Mouse (Mus musculus) embryonic facial prominence, embryonic 11.5 days (tissue): Measurements from ENCODE around the gene Ccdc60. TPM values are rescaled to one million over a fixed set of nuclear protein-coding genes. Genes with fewer than 3 reads are reported as not detected.
"Not testable (repeated sequence)": the region's sequence is repeated elsewhere in the genome, so short reads cannot be mapped to it uniquely, and the experiment has no call there.

Source experiments
- ATAC-seq: fragments of 200-750 bp; cut with Nextera tagmentation; replicated peaks from 2 replicates; pipeline ENCODE4 v1.8.0; 2017; ENCODE audit warnings: low read depth; ENCODE audit not compliant: insufficient number of reproducible peaks, low FRiP score, low TSS enrichment
- DNase-seq: peaks from one replicate; pipeline ENCODE4 v3.0.0-alpha.2; 2015; ENCODE audit warnings: low spot score
- H3K27ac ChIP-seq: fragments of 300-500 bp; sonication (generic); replicated peaks from 2 replicates; pipeline ENCODE4 v1.5.1; 2014; ENCODE audit warnings: mild to moderate bottlenecking, low read depth, low read length, control low read depth
- H3K27me3 ChIP-seq: fragments of 300-500 bp; sonication (generic); 2 replicates; pipeline ENCODE4 v1.6.1; 2014; ENCODE audit warnings: mild to moderate bottlenecking, low read length, moderate library complexity, mixed read lengths; ENCODE audit not compliant: control insufficient read depth, insufficient read depth
- H3K36me3 ChIP-seq: fragments of 300-500 bp; sonication (generic); replicated peaks from 2 replicates; pipeline ENCODE4 v1.6.1; 2014; ENCODE audit warnings: low read depth, mild to moderate bottlenecking, low read length, moderate library complexity, mixed read lengths; ENCODE audit not compliant: control insufficient read depth, insufficient read depth
- H3K4me1 ChIP-seq: fragments of 300-500 bp; sonication (generic); 2 replicates; pipeline ENCODE4 v1.6.1; 2014; ENCODE audit warnings: low read length, mixed read lengths; ENCODE audit not compliant: control insufficient read depth, insufficient read depth
- H3K4me2 ChIP-seq: fragments of 300-500 bp; sonication (generic); 2 replicates; pipeline ENCODE4 v1.6.1; 2014; ENCODE audit warnings: low read depth, mild to moderate bottlenecking, control low read depth, low read length, moderate library complexity
- H3K4me3 ChIP-seq: fragments of 300-500 bp; sonication (generic); 2 replicates; pipeline ENCODE4 v1.5.1; 2014; ENCODE audit warnings: low read depth, low read length, control low read depth
- H3K9ac ChIP-seq: fragments of 300-500 bp; sonication (generic); replicated peaks from 2 replicates; pipeline ENCODE4 v1.6.1; 2014; ENCODE audit warnings: mild to moderate bottlenecking, control low read depth, low read length
- H3K9me3 ChIP-seq: fragments of 300-500 bp; sonication (generic); replicated peaks from 2 replicates; pipeline ENCODE4 v1.6.1; 2016; ENCODE audit warnings: mild to moderate bottlenecking, low read length, inconsistent platforms, mixed read lengths; ENCODE audit not compliant: control insufficient read depth
- WGBS: fragments of 180-500 bp; shearing (Covaris S2); extraction: QIAGEN DNeasy Blood & Tissue Kit; methylation state at CpG from one replicate; pipeline ENCODE4 v1.1.7; 2014; 5-methylcytosine and 5-hydroxymethylcytosine counted together
- polyA plus RNA-seq: library from polyadenylated mRNA; unstranded; fragments of >200 nt; fragmentation: Nextera tagmentation; extraction: Ambion mirVana; gene quantifications from 2 replicates; pipeline ENCODE4 v1.2.1, GENCODE M21; 2014

Ccdc60 gene
- polyA plus RNA-seq, 1 experiment from 2014 or later = 1.8 TPM

DNA sequence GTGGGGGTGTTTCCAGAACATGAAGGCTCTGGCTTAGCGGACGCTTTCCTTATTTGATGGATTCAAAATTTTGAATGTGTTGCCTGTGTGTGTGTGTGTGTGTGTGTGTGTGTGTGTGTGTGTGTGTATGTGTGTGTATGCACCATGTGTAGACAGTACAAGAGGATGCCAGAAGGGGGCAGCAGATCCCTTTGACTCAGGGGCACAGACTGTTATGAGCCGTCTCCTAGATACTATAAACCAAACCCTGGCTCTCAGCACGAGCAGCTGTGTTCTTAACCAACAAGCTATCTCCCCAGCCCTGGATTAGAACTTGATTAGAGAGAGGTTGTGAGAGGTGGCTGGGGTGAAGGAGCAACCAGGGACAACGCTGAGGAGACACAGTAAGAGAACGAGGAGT is 117.1 kb downstream of the Ccdc60 start:
- H3K4me3 ChIP-seq = no peak overlapping the region
- DNase-seq (no peak), ATAC-seq (no peak)
- no peak overlapping the region for H3K9ac ChIP-seq
- H3K4me1 ChIP-seq = no peaks in the 10 kb centered on the region
- WGBS = 92% methylated on average over 6 of the region's 6 CpGs
- H3K4me2 ChIP-seq = no peak overlapping the region
- no peak overlapping the region for H3K27ac ChIP-seq
- H3K36me3 ChIP-seq = no peaks in the 10 kb centered on the region
- H3K9me3 ChIP-seq = no peaks in the 10 kb centered on the region
- H3K27me3 ChIP-seq = no peaks in the 10 kb centered on the region

DNA sequence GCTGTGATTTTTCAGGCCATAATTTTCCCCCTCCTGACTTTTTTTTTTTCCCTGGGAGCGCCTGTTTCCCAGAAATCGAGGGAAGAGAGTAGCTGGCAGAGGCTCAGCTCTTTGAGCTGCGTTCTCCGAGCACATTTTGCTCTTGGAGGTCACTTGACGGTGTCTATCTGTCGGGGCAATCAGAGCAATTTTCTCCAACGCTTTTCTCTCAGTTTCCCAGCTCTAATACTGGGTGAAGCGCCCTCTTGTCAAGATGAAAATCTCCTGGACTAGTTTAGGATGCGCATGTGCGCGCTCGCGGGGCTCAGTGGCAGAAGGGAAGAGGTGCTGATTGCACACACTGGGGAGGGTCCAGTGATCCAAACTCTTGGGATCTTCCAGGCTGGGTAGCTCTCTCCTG is 121.8 kb downstream of the Ccdc60 start:
- no peak overlapping the region for H3K4me3 ChIP-seq
- H3K36me3 ChIP-seq = no peaks in the 10 kb centered on the region
- H3K27me3 ChIP-seq = no peaks in the 10 kb centered on the region
- H3K9ac ChIP-seq = no peak overlapping the region
- no peak for ATAC-seq
- no peaks in the 10 kb centered on the region for H3K9me3 ChIP-seq
- H3K4me2 ChIP-seq = no peak overlapping the region
- no peak overlapping the region for H3K27ac ChIP-seq
- DNase-seq = no peak
- H3K4me1 ChIP-seq = no peaks in the 10 kb centered on the region
- WGBS = 73% methylated on average over 13 of the region's 13 CpGs

DNA sequence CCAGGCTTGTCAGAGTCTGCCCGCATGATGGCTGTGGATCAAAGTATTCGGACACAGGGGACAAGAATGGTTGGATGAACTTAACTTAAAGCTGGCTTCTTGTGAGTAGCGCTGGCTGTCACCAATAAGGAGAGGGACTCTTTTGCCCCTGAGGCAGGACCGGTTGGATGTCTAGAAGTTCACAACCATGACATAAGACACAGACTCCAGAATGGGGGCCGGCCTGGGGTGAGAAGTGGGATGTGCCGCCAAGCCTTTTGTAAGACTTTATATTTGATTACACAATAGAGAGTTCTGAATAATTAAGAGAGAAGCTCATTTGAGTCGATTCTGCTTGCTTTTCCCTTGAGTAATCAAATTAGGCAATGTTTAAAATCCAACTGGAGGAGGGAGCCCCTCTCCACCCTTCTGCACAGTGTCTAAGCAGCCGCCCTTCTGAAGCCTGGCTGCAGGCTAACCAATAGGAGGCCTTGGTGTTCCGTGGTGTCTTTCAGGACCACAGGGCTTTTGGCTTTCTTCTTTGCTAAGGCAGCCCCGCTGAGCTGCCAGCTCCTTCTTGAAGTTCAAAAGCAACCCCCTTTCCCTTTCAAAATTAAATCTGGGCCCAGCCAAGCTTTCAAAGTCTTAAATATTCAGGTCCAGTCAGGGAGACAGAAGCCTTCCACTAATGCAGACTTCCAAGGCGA is 123.4 kb downstream of the Ccdc60 start:
- no peaks in the 10 kb centered on the region for H3K27me3 ChIP-seq
- ATAC-seq = no peak
- DNase-seq = no peak
- no peak overlapping the region for H3K4me3 ChIP-seq
- no peak overlapping the region for H3K4me2 ChIP-seq
- 65% methylated on average over 11 of the region's 11 CpGs for WGBS
- no peak overlapping the region for H3K9ac ChIP-seq
- H3K9me3 ChIP-seq = no peaks in the 10 kb centered on the region
- no peaks in the 10 kb centered on the region for H3K36me3 ChIP-seq
- no peaks in the 10 kb centered on the region for H3K4me1 ChIP-seq
- no peak overlapping the region for H3K27ac ChIP-seq

DNA sequence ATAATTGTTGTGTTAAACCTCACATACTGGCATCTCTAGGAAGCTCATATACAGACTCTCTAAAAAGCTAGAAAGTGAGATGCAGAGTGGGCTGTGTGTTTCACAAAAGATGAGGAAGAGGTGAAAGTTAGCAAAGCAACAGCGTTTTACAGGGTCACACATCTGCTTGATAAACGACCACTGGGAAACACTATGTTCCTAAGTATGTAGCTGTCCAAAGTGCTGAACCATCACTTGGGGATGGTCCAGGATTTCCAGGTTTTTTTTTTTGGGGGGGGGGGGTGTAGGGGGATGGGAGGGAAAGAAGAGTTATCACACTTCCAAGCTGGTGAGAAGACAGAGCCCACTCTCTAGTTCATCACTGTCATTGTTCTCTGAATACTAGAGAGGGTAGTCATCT is 134.0 kb downstream of the Ccdc60 start:
- H3K27ac ChIP-seq = no peak overlapping the region
- H3K4me1 ChIP-seq = no peaks in the 10 kb centered on the region
- no peak overlapping the region for H3K4me3 ChIP-seq
- no peak for ATAC-seq
- H3K36me3 ChIP-seq = no peaks in the 10 kb centered on the region
- H3K9me3 ChIP-seq = no peaks in the 10 kb centered on the region
- no peak overlapping the region for H3K9ac ChIP-seq
- WGBS = 22% methylated on average over 2 of the region's 2 CpGs
- no peaks in the 10 kb centered on the region for H3K27me3 ChIP-seq
- H3K4me2 ChIP-seq = no peak overlapping the region
- DNase-seq = peak; percentile 55

DNA sequence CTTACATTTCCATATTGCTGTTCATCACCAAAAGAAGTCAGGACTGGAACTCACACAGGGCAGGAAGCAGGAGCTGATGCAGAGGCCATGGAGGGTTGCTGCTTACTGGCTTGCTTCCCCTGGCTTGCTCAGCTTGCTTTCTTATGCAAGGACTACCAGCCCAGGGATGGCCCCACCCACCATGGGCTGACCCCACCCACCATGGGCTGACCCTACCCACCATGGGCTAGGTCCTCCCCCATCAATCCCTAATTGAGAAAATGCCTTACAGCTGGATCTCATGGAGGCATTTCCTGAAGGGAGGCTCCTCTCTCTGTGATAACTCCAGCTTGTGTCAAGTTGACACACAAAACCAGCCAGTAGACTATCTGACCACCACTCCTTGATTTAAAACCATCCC is 142.3 kb downstream of the Ccdc60 start:
- not testable (repeated sequence) for H3K36me3 ChIP-seq, H3K27me3 ChIP-seq, H3K4me1 ChIP-seq, H3K4me3 ChIP-seq, ATAC-seq, H3K9me3 ChIP-seq, H3K4me2 ChIP-seq, H3K27ac ChIP-seq, H3K9ac ChIP-seq
- DNase-seq = peak; percentile 9

DNA sequence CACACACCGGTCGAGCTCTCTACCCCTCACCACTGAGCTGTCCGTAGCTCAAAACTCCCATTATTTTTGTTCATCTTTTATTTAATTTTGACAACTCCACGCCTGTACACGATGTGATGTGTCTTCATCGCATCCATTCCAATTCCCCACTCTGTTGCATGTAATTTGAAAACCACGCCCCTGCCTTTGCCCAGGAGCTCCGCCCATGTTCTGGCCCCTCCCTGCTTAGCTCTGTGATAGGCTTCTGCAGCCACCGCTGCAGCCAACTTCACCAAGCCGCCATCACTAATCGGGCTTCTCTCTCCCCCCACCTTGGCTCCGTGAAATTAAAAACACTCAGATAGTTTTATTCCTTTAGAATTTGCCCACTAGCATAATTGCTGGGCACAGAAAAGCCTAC is 144.1 kb downstream of the Ccdc60 start:
- WGBS = 67% methylated on average over 12 of the region's 12 CpGs
- no peaks in the 10 kb centered on the region for H3K4me1 ChIP-seq
- H3K27ac ChIP-seq = no peak overlapping the region
- H3K36me3 ChIP-seq = no peaks in the 10 kb centered on the region
- H3K4me2 ChIP-seq = no peak overlapping the region
- no peak overlapping the region for H3K4me3 ChIP-seq
- ATAC-seq = no peak
- H3K9me3 ChIP-seq = no peaks in the 10 kb centered on the region; the same call in 1 of the 2 replicates
- H3K9ac ChIP-seq = no peak overlapping the region
- no peak for DNase-seq
- no peaks in the 10 kb centered on the region for H3K27me3 ChIP-seq

DNA sequence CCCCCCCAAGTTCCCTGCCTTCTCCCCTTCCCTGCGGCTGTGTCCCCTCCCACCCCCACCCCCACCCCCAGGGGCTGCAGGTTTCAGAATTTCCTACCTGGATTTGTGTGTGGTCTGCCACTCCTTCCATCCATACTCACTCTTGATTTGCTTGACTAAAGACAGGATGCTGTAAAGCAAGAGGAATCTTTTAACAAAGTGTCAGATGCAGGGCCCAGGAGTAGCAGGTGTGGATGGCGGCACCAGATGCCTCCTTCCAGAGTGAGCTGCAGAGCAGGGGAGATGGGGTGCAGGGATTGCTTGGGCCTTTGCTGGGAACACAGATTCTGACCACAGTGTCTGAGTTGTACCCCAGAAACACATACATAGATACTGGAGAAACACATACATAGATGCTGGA is 148.1 kb downstream of the Ccdc60 start:
- WGBS = 38% methylated on average over 1 of the region's 2 CpGs
- no peak for ATAC-seq
- no peaks in the 10 kb centered on the region for H3K27me3 ChIP-seq

DNA sequence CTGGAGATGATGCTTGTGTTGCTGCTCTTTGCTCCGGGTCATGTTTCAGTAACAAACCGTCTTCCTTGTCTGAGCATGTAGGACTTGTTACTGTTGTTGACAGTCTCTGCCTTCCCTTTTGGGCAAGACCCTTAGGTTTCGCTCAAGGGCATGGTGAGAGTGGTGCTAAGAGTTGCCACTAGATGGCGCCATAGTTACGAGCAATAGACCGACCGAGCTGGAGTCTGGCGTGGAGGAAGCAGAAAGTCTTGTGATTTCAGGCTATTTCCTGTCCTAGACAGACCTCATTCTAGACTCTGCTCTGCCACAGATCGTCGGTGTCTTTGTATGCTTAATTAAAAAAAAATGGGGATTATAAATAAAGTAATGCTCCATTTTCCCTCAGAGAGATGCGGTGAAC is 165.4 kb downstream of the Ccdc60 start:
- H3K4me3 ChIP-seq = no peak overlapping the region
- 13% methylated on average over 11 of the region's 11 CpGs for WGBS
- H3K9me3 ChIP-seq = no peaks in the 10 kb centered on the region
- no peak overlapping the region for H3K27ac ChIP-seq
- H3K9ac ChIP-seq = no peak overlapping the region
- no peak overlapping the region for H3K4me2 ChIP-seq
- DNase-seq (peak; percentile 89), ATAC-seq (peak; percentile 56; the same call in 1 of the 2 replicates)
- no peaks in the 10 kb centered on the region for H3K27me3 ChIP-seq
- H3K36me3 ChIP-seq = no peaks in the 10 kb centered on the region
- H3K4me1 ChIP-seq = no peaks in the 10 kb centered on the region

More for the DNA sequence above, 148.1 kb downstream of the Ccdc60 start:
- H3K36me3 ChIP-seq = no peaks in the 10 kb centered on the region
- no peak overlapping the region for H3K27ac ChIP-seq
- no peaks in the 10 kb centered on the region for H3K4me1 ChIP-seq
- H3K9ac ChIP-seq = no peak overlapping the region
- H3K4me3 ChIP-seq = no peak overlapping the region
- DNase-seq = no peak
- no peaks in the 10 kb centered on the region; the same call in 1 of the 2 replicates for H3K9me3 ChIP-seq
- no peak overlapping the region for H3K4me2 ChIP-seq
